Mouse (Mus musculus): ENCODE measurements at regions not wholly inside any gene's neighbourhood (a gene's known extent, or its start where the extent isn't known, plus 50 kb on each side); places are given as distances from the start of the nearest gene placed in this dataset.
A peak's percentile ranks its signal among the peaks of the same experiment; 100 is the strongest.
"Not testable (repeated sequence)": the region's sequence is repeated elsewhere in the genome, so short reads cannot be mapped to it uniquely, and the experiment has no call there.

DNA sequence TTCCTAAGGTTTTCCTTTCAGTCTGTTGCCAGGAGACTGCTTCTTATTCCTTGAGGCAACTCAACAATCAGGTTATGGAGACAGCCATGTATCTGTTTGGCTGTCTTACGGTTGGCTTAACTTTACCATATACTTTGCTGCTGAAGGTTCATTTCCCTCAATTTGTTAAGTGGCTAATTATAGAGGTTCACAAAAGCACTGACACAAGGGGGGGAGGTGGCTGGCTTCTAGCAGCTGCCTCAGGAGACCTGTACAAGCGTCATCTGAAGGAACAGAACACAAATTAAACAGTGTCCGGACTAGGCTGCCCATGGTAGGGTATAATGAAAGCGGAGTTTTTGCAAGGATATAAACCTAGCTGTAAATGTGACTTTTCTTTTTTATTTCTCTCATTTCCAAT lies 305.0 kb upstream of the Rnf219 start:
- no peak for DNase-seq

GRCm38 (mm10) chr14:104824926-104825325 lies 302.5 kb upstream of the Rnf219 start:
- no peak for DNase-seq

DNA sequence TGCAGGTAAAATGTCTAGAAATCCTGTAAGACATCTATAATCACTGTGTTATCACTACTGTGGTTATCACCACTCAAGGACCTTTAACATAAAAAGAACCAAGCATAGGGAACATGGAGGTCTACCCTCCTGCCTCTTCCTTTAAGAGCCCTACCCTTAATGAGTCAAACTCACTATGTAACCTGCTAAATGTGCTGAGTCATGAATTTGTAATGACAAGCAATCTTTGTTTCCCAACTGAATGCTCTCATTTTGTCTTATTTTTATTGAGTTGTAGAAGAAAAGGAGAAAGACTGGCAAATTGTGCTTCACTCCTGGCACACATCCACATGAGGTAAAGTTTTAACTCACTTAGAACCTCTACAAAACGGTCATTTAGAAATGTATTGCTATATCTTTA lies 301.8 kb upstream of the Rnf219 start:
- no peak for DNase-seq

DNA sequence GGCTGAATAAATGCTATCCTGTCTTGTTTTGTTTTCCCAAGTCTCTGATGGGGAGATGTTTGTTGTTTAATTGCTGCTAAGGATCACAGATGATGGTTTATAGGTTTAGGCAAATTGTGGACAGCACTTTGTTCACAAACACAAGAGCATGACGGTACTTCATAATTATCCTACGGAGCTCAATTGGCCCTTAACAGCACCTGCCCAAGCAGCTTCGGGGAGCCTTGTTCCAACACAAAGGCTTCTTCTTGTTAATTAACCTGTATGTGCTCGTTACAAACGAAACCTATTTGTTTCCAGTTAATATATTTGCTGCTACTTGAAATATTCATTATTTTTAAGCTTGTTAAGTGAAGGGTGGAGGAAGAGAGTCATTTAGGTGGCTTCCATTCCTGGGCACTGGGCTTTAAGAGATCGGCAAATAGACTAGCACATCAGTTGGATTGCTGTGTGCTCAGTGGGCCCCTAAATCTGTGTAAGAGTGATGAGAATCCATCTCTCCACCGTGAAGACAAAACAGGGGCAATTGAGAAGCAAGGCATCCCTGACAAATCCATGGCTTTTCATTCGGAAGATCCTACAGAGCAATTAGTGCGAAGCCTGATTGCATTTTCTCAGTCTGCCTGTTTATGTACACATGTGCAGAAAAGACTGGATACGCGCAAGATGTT lies 299.6 kb upstream of the Rnf219 start:
- no peak for DNase-seq

DNA sequence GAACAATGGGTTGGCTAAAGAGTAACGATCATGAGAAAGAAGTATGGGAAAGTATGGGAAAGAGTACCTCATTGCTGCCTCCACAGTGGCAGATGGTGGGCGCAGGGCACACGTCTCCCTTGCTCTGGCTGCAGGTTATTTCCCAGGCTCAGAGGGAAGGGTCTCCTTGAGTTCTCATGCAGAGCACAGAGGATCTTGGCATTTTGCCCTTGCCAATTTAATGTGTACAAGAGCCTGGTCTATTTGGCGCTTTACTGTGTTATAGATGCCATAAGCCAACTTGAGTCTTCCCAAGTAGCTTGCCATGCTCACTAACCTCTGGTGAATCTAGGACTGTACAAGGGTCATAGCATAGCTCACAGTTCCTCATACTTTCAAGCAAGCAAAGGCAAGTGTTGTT lies 296.7 kb upstream of the Rnf219 start:
- DNase-seq: no peak

GRCm38 (mm10) chr14:104813977-104814584 lies 291.6 kb upstream of the Rnf219 start:
- peak; percentile 63 for DNase-seq

DNA sequence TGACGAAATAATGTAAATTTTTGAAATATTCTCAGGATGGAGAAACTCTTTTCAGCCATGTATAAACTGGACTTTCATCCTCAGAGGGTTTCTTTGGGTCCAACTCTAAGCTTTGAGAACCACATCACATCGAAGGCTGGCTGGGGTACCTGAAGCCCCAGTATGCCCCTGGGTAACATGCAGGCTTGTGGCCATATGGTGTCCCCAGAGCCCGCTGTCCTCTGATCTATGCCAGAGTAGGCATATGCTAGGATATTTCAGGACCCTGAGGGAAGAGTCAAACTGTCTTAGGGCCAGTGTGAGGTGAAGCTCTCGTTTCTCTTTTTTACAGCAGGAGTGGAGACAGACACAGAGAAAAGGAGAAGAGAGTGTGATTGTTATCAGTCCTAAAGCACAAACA lies 289.6 kb upstream of the Rnf219 start:
- no peak for DNase-seq

DNA sequence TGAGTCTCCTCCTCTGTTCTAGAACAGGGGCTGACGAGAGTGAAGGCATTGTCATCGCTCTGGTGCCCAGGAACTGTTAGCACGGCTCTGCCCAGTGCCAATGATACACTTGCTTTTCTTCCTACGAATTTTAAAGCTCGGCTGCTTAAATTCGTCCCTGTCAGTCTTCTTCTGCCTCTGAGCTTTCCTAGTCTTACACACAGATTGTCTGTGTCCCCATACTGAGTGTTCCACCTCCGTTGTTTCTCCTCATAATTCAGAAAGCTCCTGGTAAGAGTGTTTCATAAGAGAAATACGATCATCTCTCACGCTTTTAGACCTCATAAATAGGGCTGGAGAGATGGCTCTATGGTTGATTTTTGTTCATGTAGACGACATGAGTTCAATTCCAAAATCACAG lies 282.9 kb upstream of the Rnf219 start:
- no peak for DNase-seq

- DNase-seq: no peak
Observed at GRCm38 (mm10) chr14:104796348-104796965, 274.0 kb upstream of the Rnf219 start.

DNA sequence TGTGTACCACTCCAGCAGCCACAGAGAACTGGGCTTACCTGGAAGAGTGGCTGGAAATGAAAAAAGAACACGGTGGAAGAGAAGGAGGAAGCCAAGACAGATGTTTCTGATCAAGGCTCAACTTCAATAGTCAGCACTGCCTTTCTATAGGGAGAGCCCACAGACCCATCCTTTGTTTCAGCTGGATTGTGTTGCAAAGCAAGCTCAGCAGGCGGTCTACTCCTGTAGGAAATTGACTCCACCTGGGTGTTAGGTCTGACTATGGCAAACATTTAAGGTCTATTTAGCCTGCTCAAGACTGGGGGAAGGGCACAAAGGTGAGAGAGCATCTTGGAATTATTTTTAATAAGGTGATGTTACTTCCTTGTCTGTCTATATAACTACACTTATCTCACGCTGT lies 266.9 kb upstream of the Rnf219 start:
- DNase-seq: no peak

GRCm38 (mm10) chr14:104785066-104785465 lies 262.6 kb upstream of the Rnf219 start:
- DNase-seq: no peak

DNA sequence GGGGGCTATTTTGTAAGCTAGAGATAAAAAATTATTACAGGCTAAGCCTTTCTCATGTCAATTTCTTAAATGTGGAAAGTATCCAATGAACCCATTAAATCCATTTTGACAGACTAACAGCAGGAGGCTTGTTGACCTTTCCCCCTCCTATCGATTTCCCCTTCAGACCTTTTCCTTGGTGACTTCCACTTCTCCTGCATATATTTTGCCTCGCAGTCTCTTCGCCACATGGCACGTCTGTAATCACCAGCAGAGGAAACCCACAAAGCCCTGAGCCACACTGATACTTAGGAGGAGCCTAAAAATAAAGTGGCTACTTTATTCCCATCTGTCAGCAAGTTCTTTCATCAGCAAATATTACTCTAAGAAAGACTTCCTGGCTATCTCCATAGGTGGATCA lies 247.5 kb upstream of the Rnf219 start:
- DNase-seq: no peak

DNA sequence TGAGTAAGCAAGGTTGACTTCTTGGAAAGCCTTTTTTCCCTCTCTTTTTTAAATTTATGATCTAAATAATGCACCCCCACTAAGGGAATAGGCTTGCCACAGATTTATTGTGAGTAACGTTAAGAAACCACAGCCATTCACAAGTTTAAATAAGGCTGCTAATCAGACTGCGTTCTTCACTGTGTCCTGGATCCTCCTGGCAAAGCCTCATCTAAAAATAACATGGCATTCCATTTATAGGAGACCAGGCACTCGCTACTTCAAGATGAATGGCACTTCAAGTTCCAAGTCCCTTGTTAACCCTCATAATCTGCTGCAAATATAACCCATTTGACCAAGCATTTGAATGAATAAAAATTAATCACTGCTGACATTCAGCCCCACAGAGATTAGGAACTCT lies 211.8 kb upstream of the Rnf219 start:
- DNase-seq: no peak

GRCm38 (mm10) chr14:104732036-104732435 lies 209.6 kb upstream of the Rnf219 start:
- no peak for DNase-seq

- DNase-seq: no peak
Observed at GRCm38 (mm10) chr14:104731319-104731995, 209.0 kb upstream of the Rnf219 start.

- DNase-seq: not testable (repeated sequence)
Observed at GRCm38 (mm10) chr14:104715651-104716050, 193.2 kb upstream of the Rnf219 start.

DNA sequence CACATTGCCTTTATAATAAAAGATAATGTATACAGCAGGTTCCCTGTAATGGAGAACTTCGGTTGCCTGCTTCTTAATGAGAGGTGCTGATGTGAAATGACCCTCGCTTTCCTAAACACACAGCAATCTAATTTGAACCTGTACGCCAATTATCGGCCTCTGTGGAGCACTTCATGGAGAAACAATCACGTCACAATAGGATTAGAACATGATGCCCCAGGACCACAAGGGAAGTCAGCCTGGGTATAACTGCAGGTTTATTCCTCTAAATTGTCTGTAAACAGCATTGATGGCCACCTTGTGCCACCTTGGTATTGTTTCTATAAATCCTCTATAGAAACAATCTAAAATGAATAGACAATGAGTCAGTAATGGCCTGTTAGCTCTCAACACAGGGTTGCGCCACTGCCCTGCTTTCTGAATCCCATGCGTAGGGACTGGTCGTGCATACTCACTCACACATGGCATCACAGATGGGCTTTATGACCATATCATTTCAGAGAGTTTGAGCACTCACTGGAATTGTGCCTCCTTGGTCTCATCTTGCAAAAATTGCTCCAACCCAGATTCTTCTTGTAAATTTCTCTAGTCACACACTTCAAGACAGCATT lies 179.9 kb upstream of the Rnf219 start:
- DNase-seq: no peak

GRCm38 (mm10) chr14:104698962-104699361 lies 176.5 kb upstream of the Rnf219 start:
- no peak for DNase-seq

DNA sequence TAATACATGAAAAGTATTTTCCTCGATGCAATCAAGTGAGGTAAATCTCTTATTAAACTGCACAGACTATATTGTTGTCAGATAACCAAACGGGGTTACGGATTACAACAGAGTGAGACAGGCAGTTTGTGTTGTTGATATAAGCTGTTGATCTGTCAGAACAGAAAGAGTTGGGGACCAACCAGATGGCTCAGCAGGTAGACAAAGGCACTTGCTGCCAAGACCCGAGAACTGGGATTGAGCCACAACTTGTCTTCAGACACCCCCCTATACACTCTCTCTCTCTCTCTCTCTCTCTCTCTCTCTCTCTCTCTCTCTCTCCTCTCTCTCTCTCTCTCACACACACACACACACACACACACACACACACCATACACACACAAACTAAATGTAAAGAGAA lies 172.7 kb upstream of the Rnf219 start:
- no peak for DNase-seq

GRCm38 (mm10) chr14:104694174-104694803 lies 171.8 kb upstream of the Rnf219 start:
- no peak for DNase-seq

DNA sequence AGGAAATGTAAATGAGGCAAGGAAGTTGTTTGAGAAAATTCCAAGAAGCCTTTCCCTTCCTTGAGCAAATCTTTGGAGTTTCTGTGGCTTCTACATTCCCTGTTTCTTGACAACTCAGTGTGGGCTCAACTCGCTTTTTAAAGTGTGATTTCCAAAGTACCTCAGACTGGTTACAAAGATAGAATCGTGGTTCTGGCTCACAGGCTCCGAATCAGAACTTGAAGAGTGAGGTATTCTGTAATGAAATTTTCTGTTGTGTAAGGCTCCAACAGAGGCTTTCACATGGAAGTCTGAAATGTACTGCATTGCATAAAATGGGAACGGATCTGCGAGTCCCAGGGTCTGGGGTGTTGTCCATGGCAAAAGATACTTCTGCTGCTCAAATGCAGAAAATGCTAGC lies 170.2 kb upstream of the Rnf219 start:
- no peak for DNase-seq

- no peak for DNase-seq
Observed at GRCm38 (mm10) chr14:104688440-104688839, 166.0 kb upstream of the Rnf219 start.

DNA sequence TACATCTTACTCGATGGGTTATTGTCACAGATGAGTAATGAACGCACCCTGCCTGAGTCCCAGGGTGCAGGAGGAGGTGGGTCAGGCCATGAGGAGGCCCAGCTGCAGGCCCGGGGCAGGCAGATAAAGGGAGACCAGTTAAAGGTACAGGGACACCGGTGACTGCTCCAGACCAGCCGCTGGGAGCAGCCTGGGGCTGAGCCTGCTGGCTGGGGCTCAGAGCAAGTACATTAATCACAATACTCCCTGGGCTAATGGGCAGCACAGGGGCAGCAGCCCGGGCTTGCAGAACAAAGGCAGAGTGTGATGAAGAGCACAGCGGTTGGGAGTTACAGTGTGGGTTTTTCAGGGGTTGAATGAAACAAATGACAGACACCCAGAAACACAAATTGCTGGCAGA lies 154.4 kb upstream of the Rnf219 start:
- no peak for DNase-seq

Data from liver (tissue).